26 mouse cellular contexts compared by ENCODE assay signal in genomic region chr12:91523626-91524025, GRCm38 (mm10).
DNase-seq lines count a peak whose midpoint lies in the region; ATAC-seq and TF ChIP-seq lines count a peak whose summit lies in the region.
"Had no signal": no experiment of that assay in that cellular context is flagged by ENCODE, and none has a peak within 500 bp of the region (broad histone marks: within the 10 kb centered on the region; RNA-seq: fewer than 3 reads in every experiment).

No protein-coding gene starts in this region.

- no peak overlapping the region for H3K4me2 ChIP-seq in hindbrain, embryonic 12.5 days (replicated peaks)
- no peak overlapping the region for H3K4me2 ChIP-seq in hindbrain, embryonic 14.5 days (replicated peaks)
- H3K4me2 ChIP-seq: kidney, embryonic 15.5 days; limb, embryonic 13.5 days; liver, embryonic 13.5 days; lung, embryonic 14.5 days; neural tube, embryonic 15.5 days; stomach, embryonic 15.5 days had no signal

- no peak overlapping the region for H3K4me3 ChIP-seq in thymus, adult 2 months (ENCODE audit: control insufficient read depth, insufficient read depth, low read length)
- no peak overlapping the region for H3K4me3 ChIP-seq in hindbrain, embryonic 12.5 days
- no peak overlapping the region for H3K4me3 ChIP-seq in hindbrain, embryonic 14.5 days (replicated peaks; ENCODE audit: low read length)
- H3K4me3 ChIP-seq: gastrocnemius, adult 2 months; heart, embryonic 10.5 days; kidney, embryonic 15.5 days; limb, embryonic 13.5 days; liver, embryonic 13.5 days; neural tube, embryonic 15.5 days; stomach, embryonic 15.5 days had no signal

- no peaks in the 10 kb centered on the region for H3K27me3 ChIP-seq in thymus, adult 2 months (ENCODE audit: control insufficient read depth, insufficient read depth, low read length)
- H3K27me3 ChIP-seq in hindbrain, embryonic 12.5 days, result no peaks in the 10 kb centered on the region
- no peaks in the 10 kb centered on the region for H3K27me3 ChIP-seq in hindbrain, embryonic 14.5 days (ENCODE audit: control insufficient read depth, insufficient read depth, low read length)
- H3K27me3 ChIP-seq: kidney, embryonic 15.5 days; limb, embryonic 13.5 days; liver, embryonic 13.5 days; neural tube, embryonic 15.5 days; stomach, embryonic 15.5 days had no signal

- no peaks in the 10 kb centered on the region for H3K36me3 ChIP-seq in thymus, adult 2 months (ENCODE audit: control insufficient read depth, insufficient read depth, low read length)
- no peaks in the 10 kb centered on the region for H3K36me3 ChIP-seq in hindbrain, embryonic 12.5 days
- H3K36me3 ChIP-seq in hindbrain, embryonic 14.5 days (replicated peaks; ENCODE audit: control insufficient read depth, insufficient read depth), result no peaks in the 10 kb centered on the region
- H3K36me3 ChIP-seq: heart, embryonic 10.5 days; kidney, embryonic 15.5 days; limb, embryonic 13.5 days; liver, embryonic 13.5 days; neural tube, embryonic 15.5 days; stomach, embryonic 15.5 days had no signal

- H3K9me3 ChIP-seq in hindbrain, embryonic 12.5 days (replicated peaks), result no peaks in the 10 kb centered on the region
- H3K9me3 ChIP-seq in hindbrain, embryonic 14.5 days (ENCODE audit: control insufficient read depth, low read length), result no peaks in the 10 kb centered on the region
- H3K9me3 ChIP-seq: heart, embryonic 10.5 days; kidney, embryonic 15.5 days; liver, embryonic 13.5 days; neural tube, embryonic 15.5 days; stomach, embryonic 15.5 days had no signal

- DNase-seq in thymus, adult 2 months, result peak; percentile 11
- DNase-seq in thymus, adult 18-20 months, result no peak
- DNase-seq in induced T-regulatory cell, adult 2 months (ENCODE audit: low read depth), result peak; percentile 55
- DNase-seq in thymus, postnatal 14 days, result peak; percentile 41
- no peak for DNase-seq in hindbrain, embryonic 14.5 days (ENCODE audit: low spot score)
- DNase-seq in embryo, embryonic 10.5 days (ENCODE audit: low spot score), result no peak
- DNase-seq: adrenal gland, adult 2 months; cerebellum, adult 8-10 months; cerebellum, postnatal 36 days; gastrocnemius, adult 2 months; kidney, adult 11 months; kidney, postnatal 4 days; layer of hippocampus, adult 9-11 months; liver, embryonic 13.5 days; lung, embryonic 14.5 days; lung, postnatal 36 days; right cerebral cortex, adult 18-20 months; right cerebral cortex, postnatal 4 days had no signal

- TF ChIP-seq POLR2A in thymus, adult 2 months (IDR thresholded peaks at IDR 0.05; ENCODE audit: control insufficient read depth, extremely low read depth, insufficient read depth, low read length, poor library complexity), result no peak

- H3K27ac ChIP-seq in thymus, adult 2 months (ENCODE audit: control insufficient read depth, insufficient read depth, low read length), result no peak overlapping the region
- H3K27ac ChIP-seq in hindbrain, embryonic 12.5 days, result no peak overlapping the region
- no peak overlapping the region for H3K27ac ChIP-seq in hindbrain, embryonic 14.5 days
- H3K27ac ChIP-seq: gastrocnemius, adult 2 months; heart, embryonic 10.5 days; hindbrain, postnatal 0 days; kidney, embryonic 15.5 days; limb, embryonic 13.5 days; liver, embryonic 13.5 days; neural tube, embryonic 15.5 days; stomach, embryonic 15.5 days had no signal

- H3K9ac ChIP-seq in hindbrain, embryonic 12.5 days, result no peak overlapping the region
- no peak overlapping the region for H3K9ac ChIP-seq in hindbrain, embryonic 14.5 days
- H3K9ac ChIP-seq: kidney, embryonic 15.5 days; limb, embryonic 13.5 days; liver, embryonic 13.5 days; lung, embryonic 14.5 days; neural tube, embryonic 15.5 days; stomach, embryonic 15.5 days had no signal

- 43% methylated on average over 3 of the region's 3 CpGs for WGBS in thymus, adult 2 months
- 70% methylated on average over 3 of the region's 3 CpGs for WGBS in hindbrain, embryonic 12.5 days
- 72% methylated on average over 3 of the region's 3 CpGs for WGBS in hindbrain, embryonic 14.5 days

- no peak for ATAC-seq in hindbrain, embryonic 12.5 days (ENCODE audit: low FRiP score)
- ATAC-seq in hindbrain, embryonic 14.5 days (ENCODE audit: low FRiP score), result no peak
- ATAC-seq: forebrain, embryonic 14.5 days; hindbrain, postnatal 0 days had no signal

- TF ChIP-seq CTCF in thymus, adult 2 months (IDR thresholded peaks at IDR 0.05; ENCODE audit: borderline replicate concordance, control insufficient read depth, extremely low read depth, insufficient read depth, low read length, poor library complexity), result no peak

- peaks cover 3% of the 10 kb centered on the region for H3K4me1 ChIP-seq in thymus, adult 2 months (replicated peaks; ENCODE audit: control insufficient read depth, insufficient read depth, low read length)
- H3K4me1 ChIP-seq in hindbrain, embryonic 12.5 days, result no peaks in the 10 kb centered on the region
- H3K4me1 ChIP-seq in hindbrain, embryonic 14.5 days (replicated peaks; ENCODE audit: control insufficient read depth, insufficient read depth, low read length), result no peaks in the 10 kb centered on the region
- H3K4me1 ChIP-seq: heart, embryonic 10.5 days; kidney, embryonic 15.5 days; limb, embryonic 13.5 days; liver, embryonic 13.5 days; neural tube, embryonic 15.5 days; stomach, embryonic 15.5 days had no signal

Comparison
In these comparisons a context has a peak if more than half of its experiments do, and no peak if none do; other contexts are left out.
1. DNase-seq: peak in thymus, adult 2 months (single experiment), induced T-regulatory cell, adult 2 months (single experiment) and thymus, postnatal 14 days (single experiment); none in thymus, adult 18-20 months (0 of 2), hindbrain, embryonic 14.5 days (single experiment) and embryo, embryonic 10.5 days (single experiment).